Mouse (Mus musculus) adrenal gland, adult 18-20 months (tissue): ENCODE data around the gene Git2. TPM values are rescaled to one million over a fixed set of nuclear protein-coding genes. Genes with fewer than 3 reads are reported as not detected.

ENCODE experiments used
- DNase-seq, 2 experiments: peaks; one replicate each; pipeline ENCODE4 v3.0.0; 2021 to 2022; ENCODE audit warnings: low spot score in 2 of 2
- long read RNA-seq, 2 experiments: library from polyadenylated mRNA; stranded (forward); transcript quantifications; one replicate each; pipeline ENCODE4 v2.0.0; 2021
- total RNA-seq, 2 experiments: library from RNA; stranded (reverse); gene quantifications; 1 replicate in 1 of 2; 2 replicates in 1 of 2; pipeline ENCODE4 v1.2.3; 2021

Gene Git2
- 10 to 100 TPM; 33.8 to 36.8 TPM for total RNA-seq
- long read RNA-seq, experiment 1, full-length matches to known transcripts, result 10 of 20 reads
- long read RNA-seq, experiment 1, partial matches to known transcripts, result 0 of 20 reads
- long read RNA-seq, experiment 1, other reads (novel, unspliced or antisense), result 10 of 20 reads
- long read RNA-seq, experiment 2, full-length matches to known transcripts, result 8 of 19 reads
- long read RNA-seq, experiment 2, partial matches to known transcripts, result 6 of 19 reads
- long read RNA-seq, experiment 2, other reads (novel, unspliced or antisense), result 5 of 19 reads

GRCm38 (mm10) chr5:114775056-114775979 is at the start of gene Git2:
Git2 (minus strand) TSS chr5:114775517.
- DNase-seq, result no peak

- DNase-seq, result peak in 1 of 2 experiments; percentile 20
These were observed 48.9 kb upstream of the Git2 start for GRCm38 (mm10) chr5:114824197-114824596.

GRCm38 (mm10) chr5:114822796-114823688 is 47.7 kb upstream of the Git2 start, which contains the start of gene 1500011B03Rik:
1500011B03Rik (minus strand) TSS chr5:114823468.
- DNase-seq, result peak; percentile 63 to 72

GRCm38 (mm10) chr5:114818124-114818523 is 42.8 kb upstream of the Git2 start:
- DNase-seq, result no peak

GRCm38 (mm10) chr5:114816599-114816998 is 41.3 kb upstream of the Git2 start:
- DNase-seq, result no peak

- DNase-seq, result peak; percentile 80 to 82
These were observed 38.3 kb upstream of the Git2 start for GRCm38 (mm10) chr5:114813525-114814181.

GRCm38 (mm10) chr5:114809826-114810225 is 34.5 kb upstream of the Git2 start:
- no peak for DNase-seq

GRCm38 (mm10) chr5:114809181-114809756 is 34.0 kb upstream of the Git2 start:
- DNase-seq, result no peak

GRCm38 (mm10) chr5:114808385-114808784 is 33.1 kb upstream of the Git2 start:
- no peak for DNase-seq

- no peak for DNase-seq
These were observed 32.6 kb upstream of the Git2 start for GRCm38 (mm10) chr5:114807893-114808292.

GRCm38 (mm10) chr5:114807468-114807867 is 32.2 kb upstream of the Git2 start:
- DNase-seq, result no peak

GRCm38 (mm10) chr5:114807063-114807462 is 31.7 kb upstream of the Git2 start:
- no peak for DNase-seq

- no peak for DNase-seq
These were observed 31.3 kb upstream of the Git2 start for GRCm38 (mm10) chr5:114806636-114807035.

- no peak for DNase-seq
These were observed 30.4 kb upstream of the Git2 start for GRCm38 (mm10) chr5:114805436-114806350.

- peak in 1 of 2 experiments; percentile 47 for DNase-seq
These were observed 29.6 kb upstream of the Git2 start for GRCm38 (mm10) chr5:114804958-114805357.

- no peak for DNase-seq
These were observed 29.0 kb upstream of the Git2 start for GRCm38 (mm10) chr5:114804335-114804734.

GRCm38 (mm10) chr5:114803231-114803630 is 27.9 kb upstream of the Git2 start:
- DNase-seq, result no peak

- DNase-seq, result no peak
These were observed 26.5 kb upstream of the Git2 start for GRCm38 (mm10) chr5:114801841-114802240.

GRCm38 (mm10) chr5:114801049-114801448 is 25.7 kb upstream of the Git2 start:
- DNase-seq, result no peak
